Mouse (Mus musculus) limb, embryonic 12.5 days (tissue): ENCODE data around the gene Slc39a13. TPM values are rescaled to one million over a fixed set of nuclear protein-coding genes. Genes with fewer than 3 reads are reported as not detected.
"Not testable (repeated sequence)": the region's sequence is repeated elsewhere in the genome, so short reads cannot be mapped to it uniquely, and the experiment has no call there.

ENCODE experiments used
- ATAC-seq: fragments of 200-750 bp; cut with Nextera tagmentation; 2 replicates; pipeline ENCODE4 v1.8.0; 2017; ENCODE audit warnings: low read depth, moderate TSS enrichment; ENCODE audit not compliant: insufficient number of reproducible peaks, insufficient read depth, low FRiP score, low TSS enrichment
- H3K27ac ChIP-seq: fragments of 300-500 bp; sonication (generic); 2 replicates; pipeline ENCODE4 v1.5.1; 2016; ENCODE audit warnings: mild to moderate bottlenecking, moderate library complexity
- H3K27me3 ChIP-seq: fragments of 300-500 bp; sonication (generic); 2 replicates; pipeline ENCODE4 v1.6.1; 2016; ENCODE audit warnings: mild to moderate bottlenecking, moderate library complexity
- H3K36me3 ChIP-seq: fragments of 300-500 bp; sonication (generic); 2 replicates; pipeline ENCODE4 v1.6.1; 2016; ENCODE audit warnings: mild to moderate bottlenecking, moderate library complexity
- H3K4me1 ChIP-seq: fragments of 300-500 bp; sonication (generic); replicated peaks from 2 replicates; pipeline ENCODE4 v1.6.1; 2016
- H3K4me2 ChIP-seq: fragments of 300-500 bp; sonication (generic); 2 replicates; pipeline ENCODE4 v1.6.1; 2016; ENCODE audit warnings: mild to moderate bottlenecking, moderate library complexity
- H3K4me3 ChIP-seq: fragments of 300-500 bp; sonication (generic); replicated peaks from 2 replicates; pipeline ENCODE4 v1.5.1; 2016; ENCODE audit warnings: mild to moderate bottlenecking
- H3K9ac ChIP-seq: fragments of 300-500 bp; sonication (generic); replicated peaks from 2 replicates; pipeline ENCODE4 v1.6.1; 2016; ENCODE audit warnings: mild to moderate bottlenecking, moderate library complexity
- H3K9me3 ChIP-seq: fragments of 300-500 bp; sonication (generic); 2 replicates; pipeline ENCODE4 v1.6.1; 2016; ENCODE audit warnings: mild to moderate bottlenecking, moderate library complexity
- WGBS: fragments of 180-500 bp; shearing (Covaris S2); methylation state at CpG from one replicate; pipeline ENCODE4 v1.1.7; 2016; 5-methylcytosine and 5-hydroxymethylcytosine counted together
- polyA plus RNA-seq: library from polyadenylated mRNA; unstranded; fragments of >200 nt; fragmentation: Nextera tagmentation; extraction: Ambion mirVana; gene quantifications from 2 replicates; pipeline ENCODE4 v1.2.1, GENCODE M21; 2016

The Slc39a13 gene
- polyA plus RNA-seq, 1 experiment from 2014 or later, result 45.2 TPM

- Histone ChIP-seq H3K27me3 (no peaks in the 10 kb centered on the region), H3K9ac (no peak overlapping the region), H3K4me1 (no peaks in the 10 kb centered on the region), H3K4me3 (no peak overlapping the region), H3K9me3 (no peaks in the 10 kb centered on the region), H3K27ac (no peak overlapping the region), H3K4me2 (no peak overlapping the region), H3K36me3 (peaks cover 28% of the 10 kb centered on the region)
- 73% methylated on average over 2 of the region's 2 CpGs for WGBS
- no peak for ATAC-seq
Measured at GRCm38 (mm10) chr2:91023131-91023530, 47.1 kb downstream of the Slc39a13 start.

DNA sequence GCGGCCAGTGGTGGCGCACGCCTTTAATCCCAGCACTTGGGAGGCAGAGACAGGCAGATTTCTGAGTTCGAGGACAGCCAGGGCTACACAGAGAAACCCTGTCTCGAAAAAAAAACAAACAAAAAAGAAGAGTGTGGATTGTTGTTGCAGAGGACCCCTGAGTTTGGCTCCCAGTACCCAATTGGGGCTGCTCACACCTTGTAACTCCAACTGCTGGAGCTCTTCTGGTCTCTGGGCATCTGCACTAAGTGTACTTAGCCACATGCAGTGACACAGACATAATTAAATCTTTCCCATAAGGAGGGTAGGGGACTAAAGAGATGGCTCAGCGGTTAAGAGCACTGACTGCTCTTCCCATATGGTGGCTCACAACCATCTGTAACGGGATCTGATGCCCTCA, 48.0 kb downstream of the Slc39a13 start:
- H3K4me1 ChIP-seq, H3K27ac ChIP-seq, H3K9me3 ChIP-seq, ATAC-seq, H3K9ac ChIP-seq, H3K4me2 ChIP-seq, H3K27me3 ChIP-seq, H3K4me3 ChIP-seq: not testable (repeated sequence)
- peaks cover 36% of the 10 kb centered on the region for H3K36me3 ChIP-seq
- WGBS, result 98% methylated on average over 7 of the region's 7 CpGs

DNA sequence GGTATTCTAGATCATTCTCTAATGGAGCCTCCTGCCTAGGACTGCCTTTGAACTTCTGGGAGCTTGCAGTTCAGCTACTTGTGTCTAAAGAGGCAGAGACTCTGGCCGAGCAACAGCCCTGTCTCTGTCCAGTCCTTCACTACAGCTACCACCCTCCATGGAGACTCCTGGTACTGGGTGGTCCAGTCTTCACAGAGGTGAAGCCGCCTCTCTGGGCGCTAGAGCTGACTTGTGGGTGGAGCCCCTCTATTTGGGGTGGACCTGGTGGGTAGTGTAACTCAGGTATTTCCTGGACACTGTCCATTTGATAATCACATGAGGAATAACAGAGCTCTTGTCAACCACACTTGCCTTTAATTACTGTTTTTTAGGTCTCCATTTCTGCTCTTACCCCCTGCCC, 50.3 kb downstream of the Slc39a13 start:
- WGBS, result 97% methylated on average over 3 of the region's 3 CpGs
- Histone ChIP-seq H3K9me3 (no peaks in the 10 kb centered on the region), H3K9ac (no peak overlapping the region), H3K4me2 (no peak overlapping the region), H3K36me3 (peaks cover 57% of the 10 kb centered on the region), H3K4me1 (no peaks in the 10 kb centered on the region), H3K27ac (no peak overlapping the region), H3K27me3 (no peaks in the 10 kb centered on the region), H3K4me3 (no peak overlapping the region)
- no peak for ATAC-seq

DNA sequence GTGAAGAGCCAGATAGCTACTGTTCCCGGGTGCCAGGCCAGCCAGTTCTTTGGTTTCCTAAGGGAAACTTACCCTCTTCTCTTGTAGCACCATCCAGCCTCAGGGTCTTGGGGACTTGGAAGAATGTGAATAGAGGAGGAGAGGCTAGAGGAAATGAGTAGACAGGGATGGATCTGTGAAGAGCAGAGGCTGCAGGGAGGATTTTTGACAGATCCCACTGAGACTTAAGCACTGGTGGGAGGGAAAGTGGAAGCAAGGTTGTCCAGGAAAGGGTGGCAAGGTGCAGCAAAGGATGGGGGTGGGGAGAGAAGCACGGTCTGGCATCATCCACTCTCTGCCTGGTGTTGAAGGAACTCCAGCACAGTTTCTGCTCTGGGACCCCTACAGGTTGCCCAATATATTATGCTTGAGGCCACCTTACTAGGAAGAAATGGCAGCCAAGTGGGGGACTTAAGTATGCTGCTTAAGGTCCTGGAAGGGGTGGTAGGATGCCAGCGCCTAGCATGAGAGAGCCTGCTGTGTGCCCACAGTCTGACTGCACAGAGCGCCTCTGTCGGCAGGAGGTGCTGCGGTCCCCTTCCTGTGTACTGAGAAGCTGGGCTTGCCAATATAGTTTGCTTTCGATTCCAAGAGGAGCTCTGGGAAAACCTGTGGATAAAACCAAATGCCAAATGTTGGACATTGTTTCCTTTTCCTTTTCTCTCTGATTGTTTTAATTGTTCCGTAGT, 52.0 kb downstream of the Slc39a13 start:
- Histone ChIP-seq H3K27me3 (no peaks in the 10 kb centered on the region), H3K27ac (no peak overlapping the region), H3K4me2 (no peak overlapping the region), H3K9me3 (no peaks in the 10 kb centered on the region), H3K4me1 (no peaks in the 10 kb centered on the region), H3K9ac (no peak overlapping the region), H3K36me3 (peaks cover 74% of the 10 kb centered on the region), H3K4me3 (no peak overlapping the region)
- ATAC-seq, result no peak
- 89% methylated on average over 8 of the region's 8 CpGs for WGBS

GRCm38 (mm10) chr2:91015386-91015785, 54.8 kb downstream of the Slc39a13 start:
- peaks cover 86% of the 10 kb centered on the region for H3K36me3 ChIP-seq
- no peak overlapping the region for H3K4me3 ChIP-seq
- 88% methylated on average over 4 of the region's 4 CpGs for WGBS
- H3K9ac ChIP-seq, result no peak overlapping the region
- ATAC-seq, result no peak
- no peaks in the 10 kb centered on the region for H3K27me3 ChIP-seq
- no peak overlapping the region for H3K4me2 ChIP-seq
- H3K4me1 ChIP-seq, result no peaks in the 10 kb centered on the region
- H3K9me3 ChIP-seq, result no peaks in the 10 kb centered on the region
- H3K27ac ChIP-seq, result no peak overlapping the region

- H3K4me3 ChIP-seq, result no peak overlapping the region
- peaks cover 91% of the 10 kb centered on the region for H3K36me3 ChIP-seq
Measured at GRCm38 (mm10) chr2:91013881-91014280, 56.3 kb downstream of the Slc39a13 start.

More at GRCm38 (mm10) chr2:91013881-91014280, 56.3 kb downstream of the Slc39a13 start:
- Histone ChIP-seq H3K9ac (no peak overlapping the region), H3K27me3 (no peaks in the 10 kb centered on the region), H3K9me3 (no peaks in the 10 kb centered on the region), H3K4me2 (no peak overlapping the region), H3K4me1 (no peaks in the 10 kb centered on the region), H3K27ac (no peak overlapping the region)
- WGBS, result 92% methylated on average over 2 of the region's 2 CpGs
- no peak for ATAC-seq

Other genes with a start within 250 kb of the Slc39a13 start
- gene Mtch2, start 223.3 kb downstream of the Slc39a13 start, polyA plus RNA-seq, result 184 and 195 TPM in 2 replicates
- gene C1qtnf4, start 184.6 kb downstream of the Slc39a13 start, polyA plus RNA-seq, result 20.6 and 20.9 TPM in 2 replicates
- 52.0 and 53.4 TPM in 2 replicates for gene Kbtbd4, start 165.7 kb downstream of the Slc39a13 start, polyA plus RNA-seq
- gene Ndufs3, start 165.6 kb downstream of the Slc39a13 start, polyA plus RNA-seq, result 207 and 212 TPM in 2 replicates
- 113 and 125 TPM in 2 replicates for gene Celf1, start 130.0 kb downstream of the Slc39a13 start, polyA plus RNA-seq
- 8.5 and 8.7 TPM in 2 replicates for gene Rapsn, start 34.8 kb downstream of the Slc39a13 start, polyA plus RNA-seq
- gene Psmc3, start 16.4 kb downstream of the Slc39a13 start, polyA plus RNA-seq, result 350 and 352 TPM in 2 replicates
- 2.8 and 3.3 TPM in 2 replicates for gene Spi1, start 12.0 kb upstream of the Slc39a13 start, polyA plus RNA-seq
- 0.09 and 0.12 TPM in 2 replicates for gene Mybpc3, start 47.7 kb upstream of the Slc39a13 start, polyA plus RNA-seq
- gene Madd, start 113.4 kb upstream of the Slc39a13 start, polyA plus RNA-seq, result 13.3 and 16.2 TPM in 2 replicates
- gene Nr1h3, start 132.4 kb upstream of the Slc39a13 start, polyA plus RNA-seq, result 1.9 and 2.0 TPM in 2 replicates
- 30.1 and 30.3 TPM in 2 replicates for gene Acp2, start 132.5 kb upstream of the Slc39a13 start, polyA plus RNA-seq
- 18.0 and 19.6 TPM in 2 replicates for gene Ddb2, start 166.6 kb upstream of the Slc39a13 start, polyA plus RNA-seq
- gene Pacsin3, start 185.5 kb upstream of the Slc39a13 start, polyA plus RNA-seq, result 44.7 and 44.8 TPM in 2 replicates
- gene Arfgap2, start 194.6 kb upstream of the Slc39a13 start, polyA plus RNA-seq, result 99.9 and 108 TPM in 2 replicates